Mouse (Mus musculus) neural tube, embryonic 11.5 days (tissue): ENCODE measurements at regions not wholly inside any gene's neighbourhood (a gene's known extent, or its start where the extent isn't known, plus 50 kb on each side); places are given as distances from the start of the nearest gene placed in this dataset.

Experiments used
- ATAC-seq: fragments of 200-750 bp; cut with Nextera tagmentation; 2 replicates; pipeline ENCODE4 v1.8.0; 2017; ENCODE audit warnings: moderate number of reproducible peaks, mild to moderate bottlenecking, moderate TSS enrichment, moderate library complexity; ENCODE audit not compliant: insufficient read depth, low FRiP score, low TSS enrichment
- DNase-seq: peaks from one replicate; pipeline ENCODE4 v3.0.0-alpha.2; 2015; ENCODE audit warnings: low spot score
- H3K27ac ChIP-seq: fragments of 300-500 bp; sonication (generic); 2 replicates; pipeline ENCODE4 v1.5.1; 2014; ENCODE audit warnings: low read depth, mild to moderate bottlenecking, low read length
- H3K27me3 ChIP-seq: fragments of 300-500 bp; sonication (generic); 2 replicates; pipeline ENCODE4 v1.6.1; 2014; ENCODE audit warnings: mild to moderate bottlenecking, low read length, mixed read lengths; ENCODE audit not compliant: control insufficient read depth, insufficient read depth
- H3K36me3 ChIP-seq: fragments of 300-500 bp; sonication (generic); 2 replicates; pipeline ENCODE4 v1.6.1; 2014; ENCODE audit warnings: mild to moderate bottlenecking, low read length, moderate library complexity, mixed read lengths; ENCODE audit not compliant: control insufficient read depth, insufficient read depth
- H3K4me1 ChIP-seq: fragments of 300-500 bp; sonication (generic); 2 replicates; pipeline ENCODE4 v1.6.1; 2014; ENCODE audit warnings: low read length, mixed read lengths; ENCODE audit not compliant: control insufficient read depth, insufficient read depth
- H3K4me2 ChIP-seq: fragments of 300-500 bp; sonication (generic); 2 replicates; pipeline ENCODE4 v1.6.1; 2014; ENCODE audit warnings: low read depth, mild to moderate bottlenecking, moderate library complexity
- H3K4me3 ChIP-seq: fragments of 300-500 bp; sonication (generic); 2 replicates; pipeline ENCODE4 v1.5.1; 2014; ENCODE audit warnings: low read depth, low read length
- H3K9ac ChIP-seq: fragments of 300-500 bp; sonication (generic); 2 replicates; pipeline ENCODE4 v1.6.1; 2014; ENCODE audit warnings: mild to moderate bottlenecking, low read length
- H3K9me3 ChIP-seq: fragments of 300-500 bp; sonication (generic); 2 replicates; pipeline ENCODE4 v1.6.1; 2016; ENCODE audit warnings: low read length; ENCODE audit not compliant: control insufficient read depth
- WGBS: fragments of 180-500 bp; shearing (Covaris S2); extraction: QIAGEN DNeasy Blood & Tissue Kit; methylation state at CpG from one replicate; pipeline ENCODE4 v1.1.7; 2014; 5-methylcytosine and 5-hydroxymethylcytosine counted together

- no peak for DNase-seq
Observed at GRCm38 (mm10) chr16:74768264-74768663, 356.6 kb upstream of the Robo2 start.

GRCm38 (mm10) chr16:74756720-74757345 is 345.2 kb upstream of the Robo2 start:
- Histone ChIP-seq H3K4me1 (no peaks in the 10 kb centered on the region), H3K27me3 (no peaks in the 10 kb centered on the region), H3K9ac (no peak overlapping the region), H3K36me3 (no peaks in the 10 kb centered on the region), H3K9me3 (no peaks in the 10 kb centered on the region), H3K4me3 (no peak overlapping the region), H3K27ac (no peak overlapping the region), H3K4me2 (no peak overlapping the region)
- DNase-seq (no peak), ATAC-seq (no peak)
- WGBS: 74% methylated on average over 6 of the region's 6 CpGs

More at GRCm38 (mm10) chr16:74768264-74768663, 356.6 kb upstream of the Robo2 start:
- no peaks in the 10 kb centered on the region for H3K27me3 ChIP-seq
- no peak for ATAC-seq
- WGBS: 84% methylated on average over 4 of the region's 4 CpGs
- no peaks in the 10 kb centered on the region for H3K4me1 ChIP-seq
- H3K9me3 ChIP-seq: no peaks in the 10 kb centered on the region
- no peak overlapping the region for H3K4me2 ChIP-seq
- H3K9ac ChIP-seq: no peak overlapping the region
- H3K4me3 ChIP-seq: no peak overlapping the region
- no peaks in the 10 kb centered on the region for H3K36me3 ChIP-seq
- no peak overlapping the region for H3K27ac ChIP-seq

GRCm38 (mm10) chr16:74750900-74751299 is 339.3 kb upstream of the Robo2 start:
- H3K27ac ChIP-seq: no peak overlapping the region
- H3K9me3 ChIP-seq: no peaks in the 10 kb centered on the region
- no peak overlapping the region for H3K4me2 ChIP-seq
- WGBS: 16% methylated on average over 3 of the region's 3 CpGs
- ATAC-seq (no peak), DNase-seq (no peak)
- H3K36me3 ChIP-seq: no peaks in the 10 kb centered on the region
- H3K27me3 ChIP-seq: no peaks in the 10 kb centered on the region
- no peaks in the 10 kb centered on the region for H3K4me1 ChIP-seq
- H3K9ac ChIP-seq: no peak overlapping the region
- H3K4me3 ChIP-seq: no peak overlapping the region

GRCm38 (mm10) chr16:74749006-74749405 is 337.4 kb upstream of the Robo2 start:
- no peak for ATAC-seq
- no peak for DNase-seq

GRCm38 (mm10) chr16:74743512-74743911 is 331.9 kb upstream of the Robo2 start:
- H3K4me1 ChIP-seq: no peaks in the 10 kb centered on the region
- ATAC-seq: no peak
- no peaks in the 10 kb centered on the region for H3K36me3 ChIP-seq
- no peaks in the 10 kb centered on the region for H3K27me3 ChIP-seq
- H3K4me2 ChIP-seq: no peak overlapping the region
- H3K9ac ChIP-seq: no peak overlapping the region
- H3K4me3 ChIP-seq: no peak overlapping the region
- 86% methylated on average over 3 of the region's 3 CpGs for WGBS
- no peaks in the 10 kb centered on the region for H3K9me3 ChIP-seq
- H3K27ac ChIP-seq: no peak overlapping the region
- no peak for DNase-seq

More at GRCm38 (mm10) chr16:74749006-74749405, 337.4 kb upstream of the Robo2 start:
- Histone ChIP-seq H3K27me3 (no peaks in the 10 kb centered on the region), H3K4me3 (no peak overlapping the region), H3K9me3 (no peaks in the 10 kb centered on the region), H3K36me3 (no peaks in the 10 kb centered on the region), H3K27ac (no peak overlapping the region), H3K4me1 (no peaks in the 10 kb centered on the region), H3K4me2 (no peak overlapping the region), H3K9ac (no peak overlapping the region)

- Histone ChIP-seq H3K36me3 (no peaks in the 10 kb centered on the region), H3K4me3 (no peak overlapping the region), H3K9ac (no peak overlapping the region), H3K4me2 (no peak overlapping the region), H3K9me3 (no peaks in the 10 kb centered on the region), H3K27ac (no peak overlapping the region), H3K27me3 (no peaks in the 10 kb centered on the region), H3K4me1 (no peaks in the 10 kb centered on the region)
- WGBS: 85% methylated on average over 12 of the region's 12 CpGs
- ATAC-seq (no peak), DNase-seq (no peak)
Observed at GRCm38 (mm10) chr16:74739194-74740135, 327.8 kb upstream of the Robo2 start.

GRCm38 (mm10) chr16:74732940-74733776 is 321.5 kb upstream of the Robo2 start:
- Histone ChIP-seq H3K27me3 (no peaks in the 10 kb centered on the region), H3K36me3 (no peaks in the 10 kb centered on the region), H3K9me3 (no peaks in the 10 kb centered on the region), H3K9ac (no peak overlapping the region), H3K4me3 (no peak overlapping the region), H3K27ac (no peak overlapping the region), H3K4me2 (no peak overlapping the region), H3K4me1 (no peaks in the 10 kb centered on the region)
- DNase-seq (no peak), ATAC-seq (no peak)
- WGBS: 88% methylated on average over 9 of the region's 9 CpGs

GRCm38 (mm10) chr16:74730169-74730794 is 318.7 kb upstream of the Robo2 start:
- ATAC-seq (no peak), DNase-seq (no peak)
- Histone ChIP-seq H3K4me2 (no peak overlapping the region), H3K9ac (no peak overlapping the region), H3K27ac (no peak overlapping the region), H3K4me1 (no peaks in the 10 kb centered on the region), H3K36me3 (no peaks in the 10 kb centered on the region), H3K9me3 (no peaks in the 10 kb centered on the region), H3K4me3 (no peak overlapping the region), H3K27me3 (no peaks in the 10 kb centered on the region)
- WGBS: 88% methylated on average over 3 of the region's 3 CpGs
